Mouse (Mus musculus) adrenal gland, adult (tissue): ENCODE results near the gene Bcl2.
"Not testable (repeated sequence)": the region's sequence is repeated elsewhere in the genome, so short reads cannot be mapped to it uniquely, and the experiment has no call there.

Experiments
- DNase-seq, 2 experiments: peaks; one replicate each; pipeline ENCODE4 v3.0.0; 2022 to 2023; ENCODE audit warnings: low spot score in 1 of 2; ENCODE audit not compliant: inconsistent age in 2 of 2

Bcl2 gene

DNA sequence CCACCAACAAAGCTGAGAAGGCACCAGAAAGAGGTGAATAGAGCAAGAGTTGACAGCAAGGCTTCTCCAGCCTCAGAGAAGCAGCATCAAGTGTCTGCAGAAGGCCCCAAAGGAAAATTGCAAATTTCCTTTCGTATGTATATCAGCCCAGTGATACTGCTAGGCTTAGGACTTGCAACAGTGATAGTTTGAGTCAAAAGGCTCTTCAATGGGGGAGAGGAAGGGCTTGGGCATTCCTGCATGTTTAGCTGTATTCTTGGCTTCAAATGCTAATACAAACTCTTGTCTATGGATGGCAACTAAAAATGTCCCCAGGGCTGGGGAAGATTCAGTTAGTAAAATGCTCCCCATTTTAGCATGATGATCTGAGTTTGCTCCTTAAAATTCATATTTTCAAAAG lies 149.6 kb downstream of the Bcl2 start:
- no peak for DNase-seq

DNA sequence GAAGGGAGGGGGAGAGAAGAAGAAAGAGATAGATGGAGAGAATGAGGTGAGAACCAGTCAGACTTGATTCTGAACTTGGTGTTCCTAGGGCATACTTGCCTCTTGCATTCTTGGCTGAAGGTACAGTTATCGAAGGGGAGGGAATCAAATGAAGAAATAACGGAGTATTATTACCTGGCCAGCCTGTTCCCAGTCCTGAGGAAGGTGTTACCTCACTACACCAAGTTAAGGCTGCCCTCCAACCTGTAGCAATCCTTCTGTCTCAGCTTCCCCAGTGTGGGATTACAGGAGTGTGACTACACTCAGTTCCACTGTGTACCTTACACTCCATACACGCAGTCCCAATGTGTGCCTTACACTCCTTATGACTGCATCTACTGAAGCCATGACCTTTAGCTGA lies 151.3 kb downstream of the Bcl2 start:
- no peak for DNase-seq

DNA sequence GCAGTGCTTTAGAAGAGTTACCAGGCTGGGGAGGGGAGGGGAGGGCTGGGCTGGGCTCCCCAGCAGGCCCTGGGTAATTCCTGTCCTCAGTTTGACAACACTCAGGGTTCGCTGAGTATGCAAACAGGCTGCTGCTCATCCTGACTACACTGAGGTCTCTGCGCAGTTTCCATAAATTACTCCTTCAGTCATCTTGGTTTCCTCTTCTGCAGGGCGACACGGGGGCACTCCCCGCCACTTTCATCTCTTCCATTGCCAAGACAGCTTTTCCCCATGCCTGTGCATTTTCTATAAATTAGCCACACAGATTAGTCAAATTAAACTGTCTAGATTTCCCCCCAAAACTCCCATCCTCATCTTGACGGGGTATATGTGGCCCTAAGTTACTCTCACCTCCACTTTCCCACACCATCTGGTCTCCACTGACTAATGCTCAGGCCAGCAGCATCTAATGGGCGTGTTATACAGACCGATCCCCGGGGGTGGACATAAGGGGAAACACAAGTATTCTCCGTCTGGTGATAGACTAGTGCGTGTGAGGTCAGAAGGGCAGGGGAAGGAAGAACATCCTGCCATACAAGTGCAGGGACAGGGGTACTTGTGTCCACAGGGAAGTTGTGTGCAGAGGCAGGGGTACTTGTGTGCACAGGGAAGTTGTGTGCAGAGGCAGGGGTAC lies 152.9 kb downstream of the Bcl2 start:
- no peak for DNase-seq

DNA sequence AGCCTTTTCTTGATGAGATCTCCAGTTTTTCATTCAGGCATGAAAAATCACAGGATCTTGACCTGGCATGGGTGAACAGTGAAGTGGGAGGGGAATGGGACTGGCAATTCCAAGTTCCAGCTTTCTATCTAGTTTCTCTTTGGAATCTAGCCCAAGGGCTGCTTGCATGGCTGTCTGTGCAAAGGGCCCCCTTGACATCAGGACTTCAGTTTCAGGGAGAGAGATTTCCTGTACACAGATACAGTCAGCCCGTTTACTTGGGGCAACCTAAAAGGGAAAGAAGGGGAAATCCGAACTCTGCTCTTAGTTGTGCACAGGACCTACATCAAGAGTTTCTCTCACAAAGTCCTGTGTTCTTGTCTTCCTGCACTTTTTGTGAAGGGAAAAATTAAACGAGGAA lies 154.0 kb downstream of the Bcl2 start:
- DNase-seq = no peak

- no peak for DNase-seq
These were observed 154.9 kb downstream of the Bcl2 start for GRCm38 (mm10) chr1:106559116-106559605.

- no peak for DNase-seq
These were observed 158.4 kb downstream of the Bcl2 start for GRCm38 (mm10) chr1:106555498-106556168.

DNA sequence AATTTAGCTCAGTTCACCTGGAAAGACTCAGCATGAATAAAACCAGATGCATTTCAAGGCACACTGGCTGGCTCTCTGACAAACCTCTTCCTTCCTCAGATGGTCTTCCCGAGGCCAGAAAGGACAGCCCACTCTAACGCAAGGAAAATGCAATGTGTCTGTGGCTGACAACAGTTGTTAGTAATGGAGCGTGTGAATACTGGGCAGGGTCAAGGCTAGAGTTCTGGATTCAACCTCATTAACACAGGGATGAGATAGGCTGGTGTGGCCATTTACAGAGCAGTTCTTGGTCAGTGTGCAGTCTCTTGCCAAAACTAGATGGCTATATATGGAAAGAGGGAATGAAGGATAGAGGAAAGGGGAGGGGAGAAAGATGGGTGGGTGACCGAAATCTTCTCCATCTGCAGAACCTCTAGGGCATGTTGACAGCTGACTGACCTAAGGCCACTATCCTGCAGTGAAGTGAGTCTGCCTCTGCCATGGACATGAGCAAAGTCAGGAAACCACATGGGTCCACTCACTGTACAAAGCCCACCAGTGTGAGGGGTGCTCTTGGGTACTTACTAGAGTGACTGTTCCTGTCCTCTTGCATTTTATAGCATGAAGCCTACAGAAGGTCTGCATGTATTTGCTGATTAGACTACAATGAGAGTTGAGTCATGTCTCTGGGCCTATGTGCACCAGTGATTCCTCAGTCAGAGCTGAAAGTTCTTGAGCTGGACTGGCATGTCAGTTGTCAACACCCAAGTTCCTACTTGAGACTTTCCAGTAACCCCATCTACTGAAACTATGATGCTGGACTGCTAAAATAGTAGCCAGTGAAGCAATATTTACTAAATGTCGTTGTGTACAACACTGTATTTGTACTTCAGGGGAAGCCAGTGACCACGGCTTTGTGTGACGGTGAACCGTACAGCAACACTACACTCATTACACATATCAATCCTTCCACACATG lies 159.9 kb downstream of the Bcl2 start:
- no peak for DNase-seq

DNA sequence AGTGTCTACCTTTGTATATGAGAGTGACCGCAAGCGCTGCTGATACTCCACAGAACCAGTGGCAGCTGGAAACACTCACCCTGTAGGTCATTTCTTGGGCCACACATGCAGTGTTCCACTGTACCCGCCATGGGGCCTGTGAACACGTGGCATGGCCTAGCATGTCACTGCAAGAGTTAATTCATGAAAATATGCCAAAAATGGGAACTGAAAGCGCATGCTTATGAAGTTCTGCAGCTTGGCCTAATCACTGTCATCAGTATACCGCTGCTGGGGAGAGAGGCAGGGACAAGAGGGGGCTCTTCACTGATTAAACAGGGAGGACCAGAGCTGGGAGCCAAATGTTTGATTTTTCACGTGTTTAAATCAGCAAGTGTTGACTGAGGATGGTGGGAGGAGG lies 161.2 kb downstream of the Bcl2 start:
- DNase-seq = no peak

GRCm38 (mm10) chr1:106550580-106550979 lies 163.5 kb downstream of the Bcl2 start:
- no peak for DNase-seq

DNA sequence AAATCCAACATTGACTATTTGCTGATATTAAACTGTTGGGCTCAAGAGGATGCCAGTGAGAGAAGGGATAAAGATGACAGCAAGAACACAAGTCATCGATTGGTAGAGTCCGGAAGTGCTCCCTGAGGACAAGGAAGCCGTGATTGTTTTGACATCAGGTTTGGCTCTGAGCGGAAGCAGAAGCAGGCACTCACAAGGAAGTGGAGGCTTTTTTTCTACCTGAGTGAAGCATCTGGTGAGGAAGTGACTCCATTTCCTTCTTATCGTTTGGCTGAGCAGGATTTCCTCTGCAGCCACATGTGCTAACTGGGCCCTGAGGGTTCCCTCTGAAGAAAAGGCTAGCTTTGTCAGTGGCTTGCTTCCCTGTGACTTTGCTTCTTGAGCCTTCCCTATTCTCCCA lies 165.0 kb downstream of the Bcl2 start:
- no peak for DNase-seq

DNA sequence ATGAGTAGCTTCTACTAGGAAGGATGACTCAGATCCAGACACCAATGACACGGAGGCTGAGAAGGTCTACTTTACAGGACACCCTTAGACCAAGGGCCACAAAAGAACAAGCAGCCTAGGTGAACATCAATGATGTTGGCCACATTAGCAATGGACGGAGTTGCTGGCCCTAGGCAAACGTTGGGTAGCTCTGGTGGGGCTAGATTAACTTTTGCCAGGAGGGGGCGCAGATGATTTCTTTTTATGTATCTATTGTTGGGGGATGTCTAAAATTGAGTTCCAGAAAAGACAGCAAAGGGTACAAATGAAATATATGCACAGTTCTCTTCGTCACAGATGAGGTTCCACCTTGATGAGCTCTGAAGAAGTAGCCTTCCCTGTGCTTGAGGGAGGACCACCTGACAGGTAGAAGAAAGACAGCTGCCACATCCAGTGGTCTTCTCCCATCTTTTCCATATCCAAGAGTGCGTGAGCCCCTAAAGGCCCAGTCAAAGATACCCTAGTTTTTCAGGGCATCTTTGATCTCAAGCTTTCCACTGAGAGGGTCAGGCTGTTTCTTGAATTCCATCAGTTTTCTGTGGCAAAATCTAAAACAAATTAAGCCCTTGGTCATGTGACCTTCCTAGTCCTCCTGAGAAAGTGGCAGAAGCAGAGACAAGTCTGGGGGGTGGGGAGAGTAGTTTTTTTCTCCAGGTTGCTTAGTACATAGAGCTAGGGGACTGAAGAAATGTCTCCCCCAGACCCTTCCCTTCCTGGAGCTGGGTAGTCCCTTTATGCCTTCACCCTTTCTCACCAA lies 169.1 kb downstream of the Bcl2 start:
- DNase-seq = peak; percentile 31 to 83

- DNase-seq = peak in 1 of 2 experiments; percentile 69
These were observed 171.3 kb downstream of the Bcl2 start for GRCm38 (mm10) chr1:106542731-106543130.

- DNase-seq = no peak
These were observed 172.2 kb downstream of the Bcl2 start for GRCm38 (mm10) chr1:106541851-106542250.

DNA sequence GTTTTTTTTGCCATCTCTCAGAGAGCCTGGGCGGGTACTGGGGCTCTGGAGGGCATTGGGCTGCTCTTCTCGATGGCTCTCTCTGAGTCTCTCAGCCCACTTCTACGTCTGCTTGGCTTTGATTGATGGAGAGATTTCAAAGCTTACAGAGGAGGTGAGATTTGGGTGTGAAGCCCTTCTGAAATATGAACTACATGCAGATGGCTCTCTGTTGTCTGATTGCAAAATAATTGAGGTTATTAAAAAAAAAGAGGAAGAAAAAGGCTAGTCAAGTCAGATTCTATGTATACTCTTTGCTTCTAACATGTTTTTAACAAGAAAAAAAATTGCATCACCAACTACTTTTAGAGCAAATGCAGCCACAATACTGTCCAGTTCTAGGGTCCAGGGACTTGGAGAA lies 173.9 kb downstream of the Bcl2 start:
- DNase-seq = no peak

GRCm38 (mm10) chr1:106539029-106539428 lies 175.0 kb downstream of the Bcl2 start:
- no peak for DNase-seq

DNA sequence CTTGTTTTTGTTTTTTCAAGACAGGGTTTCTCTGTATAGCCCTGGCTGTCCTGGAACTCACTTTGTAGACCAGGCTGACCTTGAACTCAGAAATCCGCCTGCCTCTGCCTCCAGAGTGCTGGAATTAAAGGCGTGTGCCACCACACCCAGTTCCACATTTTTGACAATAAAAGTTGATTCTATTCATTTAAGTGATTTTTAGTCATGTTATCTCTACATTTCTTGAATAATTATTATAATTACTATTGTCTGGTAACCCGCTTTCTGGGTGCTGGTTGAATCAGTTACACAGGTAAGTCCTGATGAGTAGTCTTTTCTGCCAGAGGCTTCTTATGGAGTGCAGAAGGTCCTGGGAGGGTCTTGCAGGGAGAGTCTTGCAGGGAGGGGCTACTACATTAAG lies 179.2 kb downstream of the Bcl2 start:
- DNase-seq = not testable (repeated sequence)

DNA sequence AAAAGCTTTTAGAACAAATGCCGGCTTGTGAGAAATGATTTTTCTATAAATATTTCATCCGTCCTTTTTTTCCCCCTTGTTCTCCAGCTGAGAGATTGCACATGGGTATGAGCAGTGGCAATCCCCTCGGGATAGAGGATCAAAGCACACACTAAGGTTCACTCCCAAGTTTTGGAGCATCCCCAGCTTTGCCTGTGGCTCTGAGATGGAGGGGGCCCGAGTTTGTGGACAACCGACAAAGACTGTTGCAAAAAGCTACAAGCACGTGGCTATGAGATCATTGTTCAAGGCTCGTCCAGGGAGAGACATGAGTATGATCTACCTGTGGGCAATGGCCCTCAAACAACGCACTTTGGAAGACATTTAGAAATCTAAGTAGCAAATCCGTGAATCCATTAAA lies 184.5 kb downstream of the Bcl2 start:
- DNase-seq = no peak

DNA sequence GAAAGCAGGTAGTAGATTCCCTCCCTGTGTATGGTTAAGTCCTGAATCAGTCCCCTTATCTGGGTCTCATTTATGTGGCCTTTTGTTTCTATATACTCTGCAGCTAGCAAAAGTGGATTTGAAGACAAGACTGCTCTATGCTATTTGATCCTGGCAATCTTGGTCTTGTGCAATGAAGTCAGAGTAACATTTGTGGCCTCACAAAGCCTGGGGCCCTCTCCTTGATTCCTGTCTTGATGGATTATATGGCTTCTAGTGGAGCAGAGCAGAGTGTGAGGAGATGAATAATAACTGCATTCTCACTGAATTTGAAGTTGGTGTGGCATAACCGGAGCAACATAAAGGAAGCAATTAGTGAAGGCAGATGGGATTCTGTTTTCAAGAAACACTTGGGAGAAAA lies 186.5 kb downstream of the Bcl2 start:
- no peak for DNase-seq

- DNase-seq = peak; percentile 25 to 87
These were observed 187.3 kb downstream of the Bcl2 start for GRCm38 (mm10) chr1:106526751-106527150.

- no peak for DNase-seq
These were observed 188.0 kb downstream of the Bcl2 start for GRCm38 (mm10) chr1:106526112-106526511.

DNA sequence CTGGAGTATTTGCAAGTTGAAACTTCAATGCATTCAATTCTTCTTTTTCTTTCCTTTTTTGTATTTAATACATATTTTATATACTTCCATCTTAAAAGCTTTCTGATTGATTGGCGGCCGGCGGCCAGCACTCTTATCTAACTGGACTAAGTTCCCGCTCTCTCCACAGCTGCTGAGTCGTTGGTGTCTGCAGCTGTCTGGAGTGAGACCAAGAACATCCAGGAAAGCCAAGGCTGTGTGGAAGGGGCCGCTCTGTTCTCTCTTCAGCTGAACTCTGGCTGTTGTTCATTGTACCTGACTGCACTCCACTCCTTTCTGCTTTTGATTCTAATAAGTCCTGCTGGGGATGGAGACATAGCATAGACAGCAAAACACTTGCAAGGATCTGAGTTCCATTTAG lies 190.3 kb downstream of the Bcl2 start:
- no peak for DNase-seq
